Mouse (Mus musculus): ENCODE results near the gene Kcnma1.

The Kcnma1 gene

GRCm38 (mm10) chr14:24014391-24014790 lies at the start of gene Kcnma1:
Kcnma1 (minus strand) TSS chr14:24014491.
- DNase-seq = no peak

- no peak for DNase-seq
Observed at GRCm38 (mm10) chr14:24059747-24060146, 45.5 kb upstream of the Kcnma1 start.

GRCm38 (mm10) chr14:24059287-24059686 lies 45.0 kb upstream of the Kcnma1 start:
- DNase-seq = no peak

GRCm38 (mm10) chr14:24051821-24052220 lies 37.5 kb upstream of the Kcnma1 start:
- no peak for DNase-seq

DNA sequence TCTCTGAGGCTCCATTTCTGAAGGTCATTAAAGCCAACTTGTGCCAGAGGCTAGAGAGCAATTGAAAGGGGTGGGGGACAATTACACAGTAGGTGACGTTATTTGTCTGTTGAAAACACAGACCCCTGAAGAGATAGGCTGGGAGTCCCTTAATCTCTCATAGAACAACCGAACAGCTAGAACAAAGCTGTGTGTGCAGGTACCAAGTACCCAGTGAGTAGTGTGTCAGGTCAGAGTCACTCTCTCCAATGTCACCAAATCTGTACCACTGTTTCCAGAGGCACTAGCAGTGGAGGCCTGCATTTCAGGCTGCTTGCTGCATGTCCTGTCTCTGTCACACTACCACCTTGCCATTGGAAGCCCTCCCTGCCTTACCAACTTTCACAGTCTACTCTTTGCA lies 22.3 kb upstream of the Kcnma1 start:
- DNase-seq = no peak

DNA sequence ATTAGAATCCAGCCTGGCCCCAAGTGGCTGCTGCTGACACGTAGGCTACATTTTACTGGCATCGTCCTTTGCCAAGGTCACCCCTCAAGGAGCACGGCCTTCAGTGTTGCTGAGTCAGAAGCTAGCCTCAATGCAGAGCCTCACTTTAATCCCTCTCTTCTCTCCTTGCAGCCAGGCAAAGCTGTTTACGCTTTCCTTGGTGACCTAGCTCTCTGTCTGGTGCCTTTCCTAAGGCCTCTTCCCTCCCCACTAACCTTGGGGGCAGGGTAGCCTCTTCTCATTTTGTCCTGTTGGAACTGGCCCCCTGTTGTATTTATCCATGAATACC lies 21.9 kb upstream of the Kcnma1 start:
- DNase-seq = no peak

DNA sequence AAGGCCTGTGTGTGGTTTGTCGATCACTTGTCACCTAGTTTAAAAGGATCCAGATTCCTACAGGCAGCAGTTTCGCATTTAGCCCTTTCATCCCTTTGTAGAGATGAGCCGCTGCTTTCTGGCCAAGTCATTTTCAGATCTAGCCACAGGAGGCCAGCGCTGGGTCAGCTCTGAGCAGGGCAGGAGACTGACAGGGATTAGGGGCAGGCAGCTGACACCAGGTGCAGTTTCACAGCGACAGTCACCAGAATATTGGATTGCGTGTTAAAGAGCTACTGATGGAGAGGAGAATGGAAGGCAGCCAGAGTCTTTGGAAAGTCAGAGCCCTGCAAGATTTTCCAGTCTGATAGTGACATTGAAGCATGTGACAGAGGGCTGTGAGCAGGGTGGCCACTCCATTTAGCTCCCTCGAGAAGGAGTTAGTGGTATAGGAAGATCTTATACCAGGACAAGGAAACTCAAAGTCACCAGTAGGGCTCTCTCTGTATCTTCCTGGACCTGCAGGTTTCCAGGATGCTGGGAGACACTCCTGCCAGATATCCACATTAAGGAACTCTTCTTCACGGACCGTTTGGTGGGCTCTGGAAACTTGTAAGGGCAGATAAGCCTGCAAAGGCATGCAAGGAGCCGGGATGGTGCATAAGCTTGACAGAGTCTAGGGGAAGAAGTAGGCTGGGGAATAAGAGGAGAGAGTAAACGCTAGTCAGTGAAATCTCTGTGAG lies 21.4 kb upstream of the Kcnma1 start:
- DNase-seq = no peak

DNA sequence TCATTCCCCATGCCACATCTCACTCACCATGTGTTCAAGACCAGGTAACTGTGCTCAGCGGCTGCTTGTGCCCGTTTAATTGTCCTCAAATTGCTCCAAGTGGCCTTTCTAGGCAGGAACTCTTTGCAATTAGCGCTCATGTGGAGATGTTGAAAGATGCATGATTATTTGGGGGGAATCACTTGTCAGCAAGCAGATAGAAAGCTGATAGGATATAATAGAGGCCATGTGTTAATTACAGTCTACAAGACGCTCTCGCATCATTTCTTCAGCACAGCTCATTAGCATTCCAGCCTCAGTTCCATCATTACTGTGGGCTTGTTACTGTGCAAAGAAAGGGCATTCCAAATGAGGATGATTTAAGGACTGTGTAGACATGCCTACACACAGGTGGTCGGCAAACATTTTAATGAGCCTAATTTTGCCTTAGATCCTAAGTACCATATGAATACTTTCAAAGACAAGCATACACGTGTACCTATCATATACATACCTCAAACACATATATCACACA lies 18.6 kb upstream of the Kcnma1 start:
- no peak for DNase-seq

DNA sequence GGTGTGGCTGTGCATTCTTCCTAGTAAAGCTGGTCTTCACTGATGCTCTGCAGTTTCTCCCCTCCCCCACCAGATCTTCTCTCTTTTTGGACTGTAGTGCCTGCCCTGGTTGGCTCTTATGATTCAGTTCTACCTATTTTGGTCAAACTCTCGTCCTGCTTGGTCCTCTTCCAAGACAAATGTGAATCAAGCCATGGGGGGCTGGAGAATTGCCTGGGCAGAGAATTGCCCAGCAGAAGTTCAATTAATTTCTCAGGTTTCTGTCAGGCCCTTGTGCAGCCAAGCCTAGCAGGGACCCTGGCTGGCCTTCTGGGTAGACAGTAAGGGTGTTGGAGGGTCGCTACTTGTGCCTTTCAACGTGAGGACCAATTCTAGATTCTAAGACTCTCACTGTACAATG lies 17.9 kb upstream of the Kcnma1 start:
- DNase-seq = no peak

GRCm38 (mm10) chr14:24020718-24021117 lies 6.4 kb upstream of the Kcnma1 start:
- DNase-seq = no peak

- no peak for DNase-seq
Observed at GRCm38 (mm10) chr14:24009978-24010377, 4.3 kb downstream of the Kcnma1 start.

GRCm38 (mm10) chr14:24008252-24008651 lies 6.0 kb downstream of the Kcnma1 start:
- DNase-seq = peak; percentile 8

- DNase-seq = no peak
Observed at GRCm38 (mm10) chr14:24006276-24006675, 8.0 kb downstream of the Kcnma1 start.

GRCm38 (mm10) chr14:24004471-24005271 lies 9.6 kb downstream of the Kcnma1 start:
- DNase-seq = no peak

DNA sequence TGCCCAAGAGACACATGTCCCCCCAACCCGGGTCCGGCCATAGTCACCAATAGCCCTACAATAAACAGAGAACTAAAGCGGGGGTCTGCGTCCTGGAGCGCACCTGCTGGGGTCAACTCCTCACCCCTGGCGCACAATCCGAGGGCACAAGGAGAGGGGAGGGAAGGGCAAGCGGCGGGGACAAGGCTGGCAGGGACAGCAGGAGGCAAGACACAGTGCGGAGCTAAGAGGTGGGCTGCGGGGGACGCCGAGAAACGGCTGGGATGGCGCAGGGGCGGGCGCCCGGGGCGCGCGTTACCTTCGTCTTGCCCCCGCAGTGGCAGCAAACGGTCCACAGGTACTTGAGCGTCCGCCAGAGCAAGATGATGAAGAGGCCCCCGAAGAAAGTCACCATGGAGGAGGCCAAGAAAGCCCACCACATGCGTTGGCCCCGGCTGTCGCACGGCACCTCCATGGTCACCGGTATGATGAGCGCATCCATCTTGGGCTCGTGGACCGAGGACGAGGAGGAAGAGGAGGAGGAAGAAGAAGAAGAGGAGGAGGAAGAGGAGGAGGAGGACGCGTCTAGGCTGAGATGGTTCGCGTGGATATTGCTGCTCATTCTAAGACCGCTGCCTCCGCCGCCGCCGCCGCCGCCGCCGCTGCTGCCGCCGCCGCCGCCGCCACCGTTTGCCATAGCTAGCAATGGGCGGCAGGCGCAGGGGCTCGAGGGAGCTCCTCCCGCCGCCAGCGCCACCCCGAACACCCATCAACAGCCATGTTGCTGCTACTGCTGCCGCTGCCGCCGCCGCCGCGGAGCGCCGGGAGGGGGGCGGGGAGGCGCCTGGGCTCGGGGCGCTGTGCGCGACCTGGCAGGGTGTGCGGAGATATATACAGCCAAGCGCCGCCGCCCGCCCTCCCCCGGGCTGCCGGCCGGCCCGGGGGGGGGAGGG lies 10.6 kb downstream of the Kcnma1 start:
- DNase-seq = no peak

DNA sequence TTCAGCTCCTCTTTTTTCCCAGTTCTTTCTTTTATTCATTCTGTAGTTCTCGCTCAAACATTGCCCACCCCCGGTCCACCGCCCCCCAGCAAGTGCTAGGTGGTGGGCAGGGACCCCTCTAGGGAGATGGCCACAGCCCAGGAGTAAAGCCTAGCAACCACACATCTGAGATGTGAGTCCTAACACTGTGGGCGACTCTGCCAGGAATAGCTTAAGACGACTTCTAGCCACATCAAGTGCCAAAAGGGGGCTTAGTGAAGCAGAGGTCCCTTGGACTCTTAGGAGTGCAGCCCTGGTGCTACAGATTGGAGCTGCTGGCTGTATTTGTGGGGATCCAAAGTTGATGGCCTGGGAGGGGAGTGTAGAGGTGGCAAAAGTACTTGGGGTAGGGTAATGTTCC lies 11.6 kb downstream of the Kcnma1 start:
- no peak for DNase-seq

GRCm38 (mm10) chr14:23997912-23998311 lies 16.4 kb downstream of the Kcnma1 start:
- DNase-seq = no peak

DNA sequence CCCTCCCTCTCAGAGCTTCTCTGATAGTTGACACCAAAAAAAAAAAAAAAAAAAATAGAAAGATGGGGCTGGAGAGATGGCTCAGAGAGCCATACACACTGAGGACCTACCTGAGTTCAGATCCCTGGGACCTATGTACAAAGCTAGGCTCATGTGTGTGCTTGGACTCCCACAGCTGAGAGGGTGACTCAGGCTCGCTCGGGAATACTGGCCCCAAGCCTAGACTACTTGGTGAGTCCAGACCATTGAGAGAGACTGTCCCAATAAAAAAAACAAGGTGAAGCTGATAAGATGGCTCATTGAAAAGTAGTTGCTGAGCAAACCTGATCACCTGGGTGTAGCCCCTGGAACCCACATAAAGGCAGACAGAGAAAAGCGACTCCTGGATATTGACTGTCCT lies 18.5 kb downstream of the Kcnma1 start:
- DNase-seq = no peak

GRCm38 (mm10) chr14:23990871-23991270 lies 23.4 kb downstream of the Kcnma1 start:
- no peak for DNase-seq

DNA sequence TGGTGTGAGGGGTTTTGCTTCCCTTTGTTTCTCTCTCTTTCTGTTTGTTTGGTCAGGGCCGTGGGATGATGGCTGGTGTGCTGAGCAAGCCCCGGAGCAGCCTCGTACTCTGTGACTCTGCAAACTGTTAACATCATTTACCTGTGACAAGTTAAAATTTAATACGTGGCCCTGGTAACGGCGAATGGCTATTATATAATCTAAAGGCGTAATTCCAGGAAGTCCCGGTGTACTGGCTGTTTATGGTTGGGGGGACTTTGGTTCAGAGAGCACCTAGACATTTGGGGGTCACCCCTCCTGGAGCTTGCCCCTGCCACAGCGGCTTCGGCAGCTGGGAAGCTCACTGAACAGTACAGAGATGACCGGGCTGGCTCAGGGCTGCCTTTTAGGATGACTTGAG lies 24.6 kb downstream of the Kcnma1 start:
- no peak for DNase-seq

- DNase-seq = no peak
Observed at GRCm38 (mm10) chr14:23982205-23982604, 32.1 kb downstream of the Kcnma1 start.

- no peak for DNase-seq
Observed at GRCm38 (mm10) chr14:23974685-23975084, 39.6 kb downstream of the Kcnma1 start.

DNA sequence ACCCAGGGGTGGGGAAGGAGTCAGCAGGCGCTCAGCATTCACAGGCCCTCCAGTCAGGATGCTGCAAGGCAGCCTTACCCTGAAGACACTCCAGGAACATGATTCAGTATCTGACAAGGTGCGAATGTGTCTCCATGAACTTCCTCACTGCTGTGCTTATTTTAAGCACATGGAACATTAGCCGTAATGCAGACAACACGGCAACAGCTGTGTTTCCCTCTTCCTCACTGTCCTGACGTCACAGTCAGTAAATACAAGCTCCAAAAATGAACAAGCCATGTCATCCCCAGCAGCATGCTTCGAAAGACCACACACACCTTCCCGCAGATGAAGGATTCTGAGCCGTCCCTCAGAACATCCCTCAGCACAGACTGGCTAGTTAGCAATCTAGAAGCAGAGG lies 47.8 kb downstream of the Kcnma1 start:
- no peak for DNase-seq

All from thymus, postnatal 14 days (tissue).